Mouse (Mus musculus): ENCODE results near the gene BC017158. TPM values are rescaled to one million over a fixed set of nuclear protein-coding genes. Genes with fewer than 3 reads are reported as not detected.

The BC017158 gene
- polyA plus RNA-seq, 1 experiment = 16.7 TPM

DNA sequence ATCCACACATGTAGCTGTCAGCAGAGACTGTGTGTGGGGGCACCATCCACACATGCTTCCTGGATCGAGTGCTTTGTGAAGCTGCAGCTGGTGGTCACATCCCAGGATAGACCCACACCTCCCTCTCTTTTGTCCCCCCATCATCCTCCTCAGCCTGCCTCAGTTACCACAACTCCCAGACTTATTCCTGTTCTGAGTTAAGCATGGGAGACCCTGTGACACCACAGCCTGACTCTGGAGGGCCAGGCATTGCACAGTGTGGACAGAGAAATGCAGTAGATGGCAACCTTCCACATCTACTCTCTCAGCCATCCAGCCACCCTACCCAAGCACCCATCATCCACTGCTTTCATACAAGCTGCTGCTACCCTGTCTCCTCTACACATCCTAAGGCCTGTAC is 27.0 kb upstream of the BC017158 start:
- Histone ChIP-seq H3K4me1 (ENCODE audit: control insufficient read depth, insufficient read depth, low read length) (peaks cover 20% of the 10 kb centered on the region), H3K4me3 (ENCODE audit: insufficient read depth, low read length) (no peak overlapping the region), H3K27ac (ENCODE audit: insufficient read depth, low read depth, low read length) (no peak overlapping the region)
- TF ChIP-seq CTCF (IDR thresholded peaks at IDR 0.05; ENCODE audit: low read depth, low read length) = no peak

DNA sequence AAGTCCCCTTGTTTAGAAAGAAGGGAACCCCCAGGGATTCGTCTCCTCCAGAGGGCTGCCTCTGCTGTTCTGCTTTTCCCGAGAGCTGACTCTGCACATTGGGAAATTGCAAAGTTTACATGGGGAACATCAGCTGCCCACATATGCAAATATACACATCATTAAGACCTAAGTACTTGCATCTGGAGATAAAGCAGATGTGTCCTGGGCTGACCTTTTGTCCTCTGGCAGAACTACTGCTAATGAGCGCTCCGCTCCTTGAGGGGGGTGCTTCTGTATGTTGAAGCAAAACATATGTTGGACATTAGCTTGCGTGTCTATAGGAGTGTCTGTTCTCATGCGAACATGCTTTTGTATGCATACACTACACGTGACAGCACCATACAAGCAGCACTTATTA is 23.3 kb upstream of the BC017158 start:
- peak overlapping the region; percentile 74 for H3K27ac ChIP-seq (ENCODE audit: insufficient read depth, low read depth, low read length)

GRCm38 (mm10) chr7:128320219-128320816 is 22.3 kb upstream of the BC017158 start:
- Histone ChIP-seq H3K4me1 (ENCODE audit: control insufficient read depth, insufficient read depth, low read length) (peaks cover 31% of the 10 kb centered on the region), H3K27ac (ENCODE audit: insufficient read depth, low read depth, low read length) (peak overlapping the region; percentile 74), H3K4me3 (ENCODE audit: insufficient read depth, low read length) (no peak overlapping the region)
- no peak for TF ChIP-seq CTCF (IDR thresholded peaks at IDR 0.05; ENCODE audit: low read depth, low read length)
- no peak for TF ChIP-seq POLR2A (IDR thresholded peaks at IDR 0.05; ENCODE audit: borderline replicate concordance, low read depth, low read length)

More for the DNA sequence above, 23.3 kb upstream of the BC017158 start:
- Histone ChIP-seq H3K4me1 (ENCODE audit: control insufficient read depth, insufficient read depth, low read length) (peaks cover 31% of the 10 kb centered on the region), H3K4me3 (ENCODE audit: insufficient read depth, low read length) (no peak overlapping the region)
- TF ChIP-seq CTCF (IDR thresholded peaks at IDR 0.05; ENCODE audit: low read depth, low read length) (no peak), POLR2A (IDR thresholded peaks at IDR 0.05; ENCODE audit: borderline replicate concordance, low read depth, low read length) (no peak)

GRCm38 (mm10) chr7:128319140-128319539 is 21.2 kb upstream of the BC017158 start:
- H3K27ac ChIP-seq (ENCODE audit: insufficient read depth, low read depth, low read length) = no peak overlapping the region
- H3K4me3 ChIP-seq (ENCODE audit: insufficient read depth, low read length) = no peak overlapping the region
- peaks cover 31% of the 10 kb centered on the region for H3K4me1 ChIP-seq (ENCODE audit: control insufficient read depth, insufficient read depth, low read length)
- TF ChIP-seq POLR2A (IDR thresholded peaks at IDR 0.05; ENCODE audit: borderline replicate concordance, low read depth, low read length) (no peak), CTCF (IDR thresholded peaks at IDR 0.05; ENCODE audit: low read depth, low read length) (no peak)

- H3K4me3 ChIP-seq (ENCODE audit: insufficient read depth, low read length) = no peak overlapping the region
- TF ChIP-seq CTCF (IDR thresholded peaks at IDR 0.05; ENCODE audit: low read depth, low read length) = no peak
- TF ChIP-seq POLR2A (IDR thresholded peaks at IDR 0.05; ENCODE audit: borderline replicate concordance, low read depth, low read length) = no peak
- H3K27ac ChIP-seq (ENCODE audit: insufficient read depth, low read depth, low read length) = no peak overlapping the region
Observed at GRCm38 (mm10) chr7:128317011-128317410, 19.0 kb upstream of the BC017158 start.

DNA sequence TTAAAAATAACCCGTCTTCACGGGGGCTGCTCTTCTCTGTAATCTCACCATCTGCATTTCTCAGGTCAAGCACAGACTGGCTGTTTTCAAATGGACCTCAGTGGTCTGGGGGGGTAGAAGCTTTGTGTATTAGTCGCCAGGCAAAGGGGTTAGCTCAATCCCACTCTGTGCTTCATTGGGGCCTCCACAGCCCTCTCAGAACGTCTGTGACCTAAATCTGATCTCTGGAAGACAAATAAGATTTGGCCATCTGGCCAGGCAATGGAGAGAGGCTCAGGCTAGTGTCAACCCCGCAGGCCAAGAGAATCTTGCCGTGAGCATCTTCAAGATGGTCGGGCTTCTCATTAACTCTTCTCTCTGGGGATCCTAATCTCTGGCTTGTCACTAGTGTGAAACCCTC is 16.5 kb upstream of the BC017158 start:
- Histone ChIP-seq H3K4me3 (ENCODE audit: insufficient read depth, low read length) (no peak overlapping the region), H3K4me1 (ENCODE audit: control insufficient read depth, insufficient read depth, low read length) (peaks cover 44% of the 10 kb centered on the region), H3K27ac (ENCODE audit: insufficient read depth, low read depth, low read length) (no peak overlapping the region)
- TF ChIP-seq CTCF (IDR thresholded peaks at IDR 0.05; ENCODE audit: low read depth, low read length) (no peak), POLR2A (IDR thresholded peaks at IDR 0.05; ENCODE audit: borderline replicate concordance, low read depth, low read length) (no peak)

More at GRCm38 (mm10) chr7:128317011-128317410, 19.0 kb upstream of the BC017158 start:
- peaks cover 46% of the 10 kb centered on the region for H3K4me1 ChIP-seq (ENCODE audit: control insufficient read depth, insufficient read depth, low read length)

GRCm38 (mm10) chr7:128313601-128314000 is 15.6 kb upstream of the BC017158 start:
- TF ChIP-seq CTCF (IDR thresholded peaks at IDR 0.05; ENCODE audit: low read depth, low read length) (peak; percentile 33), POLR2A (IDR thresholded peaks at IDR 0.05; ENCODE audit: borderline replicate concordance, low read depth, low read length) (no peak)
- Histone ChIP-seq H3K4me3 (ENCODE audit: insufficient read depth, low read length) (no peak overlapping the region), H3K27ac (ENCODE audit: insufficient read depth, low read depth, low read length) (peak overlapping the region; percentile 17; the same call in 1 of the 2 replicates), H3K4me1 (ENCODE audit: control insufficient read depth, insufficient read depth, low read length) (peaks cover 38% of the 10 kb centered on the region)

- Histone ChIP-seq H3K4me3 (ENCODE audit: insufficient read depth, low read length) (no peak overlapping the region), H3K27ac (ENCODE audit: insufficient read depth, low read depth, low read length) (peak overlapping the region; percentile 47), H3K4me1 (ENCODE audit: control insufficient read depth, insufficient read depth, low read length) (peaks cover 38% of the 10 kb centered on the region)
- TF ChIP-seq CTCF (IDR thresholded peaks at IDR 0.05; ENCODE audit: low read depth, low read length) (no peak), POLR2A (IDR thresholded peaks at IDR 0.05; ENCODE audit: borderline replicate concordance, low read depth, low read length) (no peak)
Observed at GRCm38 (mm10) chr7:128312375-128313059, 14.5 kb upstream of the BC017158 start.

GRCm38 (mm10) chr7:128311811-128312210 is 13.8 kb upstream of the BC017158 start:
- Histone ChIP-seq H3K4me1 (ENCODE audit: control insufficient read depth, insufficient read depth, low read length) (peaks cover 38% of the 10 kb centered on the region), H3K4me3 (ENCODE audit: insufficient read depth, low read length) (no peak overlapping the region), H3K27ac (ENCODE audit: insufficient read depth, low read depth, low read length) (no peak overlapping the region)
- TF ChIP-seq POLR2A (IDR thresholded peaks at IDR 0.05; ENCODE audit: borderline replicate concordance, low read depth, low read length) = no peak
- TF ChIP-seq CTCF (IDR thresholded peaks at IDR 0.05; ENCODE audit: low read depth, low read length) = no peak

DNA sequence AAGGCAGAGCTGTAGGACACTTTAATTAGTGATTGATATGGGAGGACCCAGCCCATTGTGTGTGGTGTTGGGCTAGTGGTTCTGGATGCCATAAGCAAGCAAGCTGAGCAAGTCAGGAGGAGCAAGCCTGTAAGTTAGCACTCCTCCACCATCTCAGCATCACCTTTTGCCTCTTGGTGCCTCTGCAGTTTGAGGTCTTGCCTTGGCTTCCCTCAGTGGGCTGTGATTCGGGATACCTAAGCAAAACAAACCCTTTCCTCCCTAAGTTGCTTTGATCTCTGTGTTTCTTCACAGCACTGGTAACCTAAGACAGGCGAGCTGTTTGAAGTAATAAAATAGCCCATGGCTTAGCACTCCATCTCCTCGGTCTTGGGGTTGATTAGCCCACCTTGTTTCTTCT is 13.3 kb upstream of the BC017158 start:
- peaks cover 38% of the 10 kb centered on the region for H3K4me1 ChIP-seq (ENCODE audit: control insufficient read depth, insufficient read depth, low read length)
- H3K4me3 ChIP-seq (ENCODE audit: insufficient read depth, low read length) = no peak overlapping the region
- TF ChIP-seq CTCF (IDR thresholded peaks at IDR 0.05; ENCODE audit: low read depth, low read length) (no peak), POLR2A (IDR thresholded peaks at IDR 0.05; ENCODE audit: borderline replicate concordance, low read depth, low read length) (no peak)
- H3K27ac ChIP-seq (ENCODE audit: insufficient read depth, low read depth, low read length) = no peak overlapping the region
